Mouse (Mus musculus) embryonic facial prominence, embryonic 12.5 days (tissue): ENCODE measurements around the gene B230307C23Rik. TPM values are rescaled to one million over a fixed set of nuclear protein-coding genes. Genes with fewer than 3 reads are reported as not detected.
"Not testable (repeated sequence)": the region's sequence is repeated elsewhere in the genome, so short reads cannot be mapped to it uniquely, and the experiment has no call there.

Experiments
- ATAC-seq: fragments of 200-750 bp; cut with Nextera tagmentation; 2 replicates; pipeline ENCODE4 v1.8.0; 2017; ENCODE audit not compliant: insufficient number of reproducible peaks, insufficient read depth, low FRiP score, low TSS enrichment
- H3K27ac ChIP-seq: fragments of 300-500 bp; sonication (generic); 2 replicates; pipeline ENCODE4 v1.5.1; 2016; ENCODE audit warnings: mild to moderate bottlenecking
- H3K27me3 ChIP-seq: fragments of 300-500 bp; sonication (generic); 2 replicates; pipeline ENCODE4 v1.6.1; 2016; ENCODE audit warnings: mild to moderate bottlenecking, moderate library complexity
- H3K36me3 ChIP-seq: fragments of 300-500 bp; sonication (generic); 2 replicates; pipeline ENCODE4 v1.6.1; 2016; ENCODE audit warnings: mild to moderate bottlenecking
- H3K4me1 ChIP-seq: fragments of 300-500 bp; sonication (generic); 2 replicates; pipeline ENCODE4 v1.6.1; 2016
- H3K4me2 ChIP-seq: fragments of 300-500 bp; sonication (generic); replicated peaks from 2 replicates; pipeline ENCODE4 v1.6.1; 2016; ENCODE audit warnings: mild to moderate bottlenecking, moderate library complexity
- H3K4me3 ChIP-seq: fragments of 300-500 bp; sonication (generic); 2 replicates; pipeline ENCODE4 v1.5.1; 2016; ENCODE audit warnings: mild to moderate bottlenecking
- H3K9ac ChIP-seq: fragments of 300-500 bp; sonication (generic); 2 replicates; pipeline ENCODE4 v1.6.1; 2016; ENCODE audit warnings: mild to moderate bottlenecking, moderate library complexity
- H3K9me3 ChIP-seq: fragments of 300-500 bp; sonication (generic); 2 replicates; pipeline ENCODE4 v1.6.1; 2016; ENCODE audit warnings: mild to moderate bottlenecking, moderate library complexity
- WGBS: fragments of 180-500 bp; shearing (Covaris S2); methylation state at CpG from one replicate; pipeline ENCODE4 v1.1.7; 2016; 5-methylcytosine and 5-hydroxymethylcytosine counted together
- polyA plus RNA-seq: library from polyadenylated mRNA; unstranded; fragments of >200 nt; fragmentation: Nextera tagmentation; extraction: Ambion mirVana; gene quantifications from 2 replicates; pipeline ENCODE4 v1.2.1, GENCODE M21; 2016

B230307C23Rik gene
- polyA plus RNA-seq, 1 experiment from 2014 or later, result 17.6 TPM

GRCm38 (mm10) chr16:97962151-97962948 is 34.8 kb upstream of the B230307C23Rik start, which contains the start of the genes C2cd2 and Zbtb21:
TSS of gene C2cd2 (minus strand) at chr16:97962598.
TSS of gene Zbtb21 (minus strand) at chr16:97962622.
- Histone ChIP-seq H3K9me3 (no peaks in the 10 kb centered on the region), H3K4me2 (peak within 1 kb of the TSS; percentile 89), H3K36me3 (no peaks in the 10 kb centered on the region), H3K9ac (peak within 1 kb of the TSS; percentile 89), H3K4me1 (peaks cover 11% of the 10 kb centered on the region; the same call in 1 of the 2 replicates), H3K27ac (peak within 1 kb of the TSS; percentile 95), H3K27me3 (no peaks in the 10 kb centered on the region), H3K4me3 (peak within 1 kb of the TSS; percentile 90)
- peak; percentile 99 for ATAC-seq
- under 1% methylated on average over 78 of the region's 78 CpGs for WGBS

DNA sequence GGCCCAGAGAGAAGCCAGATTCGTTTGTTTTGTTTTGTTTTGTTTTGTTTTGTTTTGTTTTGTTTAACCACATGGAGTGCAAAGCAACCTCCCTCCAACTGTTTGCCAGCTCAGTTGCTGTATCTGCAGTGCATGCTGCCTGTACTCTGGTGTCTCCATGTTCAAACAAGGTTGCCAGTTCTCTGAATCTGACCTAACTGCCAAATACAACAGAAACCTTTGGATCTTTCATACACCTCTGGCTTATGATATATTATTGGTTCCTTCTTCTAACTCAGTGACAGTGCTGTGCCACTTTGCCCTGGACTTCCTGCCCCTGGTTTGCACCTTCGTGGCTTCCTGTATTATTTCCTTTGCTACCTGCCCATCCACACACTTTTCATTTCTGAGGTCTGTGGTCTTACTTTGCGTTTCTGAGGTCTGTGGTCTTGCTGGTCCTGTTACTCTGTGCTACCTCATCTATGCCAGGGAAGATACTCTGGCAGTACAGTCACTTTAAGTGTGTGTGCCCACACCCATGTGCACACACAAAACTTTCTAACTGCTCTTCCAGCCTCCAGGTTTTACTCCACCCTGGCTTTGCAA is 33.1 kb upstream of the B230307C23Rik start:
- ATAC-seq, result no peak
- no peaks in the 10 kb centered on the region for H3K36me3 ChIP-seq
- no peak overlapping the region for H3K4me3 ChIP-seq
- no peaks in the 10 kb centered on the region for H3K27me3 ChIP-seq
- no peaks in the 10 kb centered on the region for H3K9me3 ChIP-seq
- peaks cover 4% of the 10 kb centered on the region; the same call in 1 of the 2 replicates for H3K4me1 ChIP-seq
- no peak overlapping the region for H3K9ac ChIP-seq
- H3K27ac ChIP-seq, result no peak overlapping the region
- no peak overlapping the region for H3K4me2 ChIP-seq
- 88% methylated on average over 3 of the region's 3 CpGs for WGBS

- 67% methylated on average over 1 of the region's 1 CpGs for WGBS
- H3K9me3 ChIP-seq, result no peaks in the 10 kb centered on the region
- no peaks in the 10 kb centered on the region for H3K36me3 ChIP-seq
- H3K9ac ChIP-seq, result no peak overlapping the region
- H3K4me1 ChIP-seq, result no peaks in the 10 kb centered on the region
- H3K27ac ChIP-seq, result no peak overlapping the region
- no peak for ATAC-seq
- no peaks in the 10 kb centered on the region for H3K27me3 ChIP-seq
- no peak overlapping the region for H3K4me3 ChIP-seq
- no peak overlapping the region for H3K4me2 ChIP-seq
These were observed 19.8 kb upstream of the B230307C23Rik start for GRCm38 (mm10) chr16:97977277-97977676.

GRCm38 (mm10) chr16:97977722-97978121 is 19.4 kb upstream of the B230307C23Rik start:
- Histone ChIP-seq H3K36me3 (no peaks in the 10 kb centered on the region), H3K4me1 (no peaks in the 10 kb centered on the region), H3K4me3 (no peak overlapping the region), H3K27ac (no peak overlapping the region), H3K4me2 (no peak overlapping the region), H3K9ac (no peak overlapping the region), H3K27me3 (no peaks in the 10 kb centered on the region), H3K9me3 (no peaks in the 10 kb centered on the region)
- 92% methylated on average over 3 of the region's 3 CpGs for WGBS
- no peak for ATAC-seq

GRCm38 (mm10) chr16:97981362-97981761 is 15.8 kb upstream of the B230307C23Rik start:
- Histone ChIP-seq H3K9ac (no peak overlapping the region), H3K4me2 (no peak overlapping the region), H3K36me3 (no peaks in the 10 kb centered on the region), H3K27ac (no peak overlapping the region), H3K9me3 (no peaks in the 10 kb centered on the region), H3K27me3 (no peaks in the 10 kb centered on the region), H3K4me3 (no peak overlapping the region), H3K4me1 (no peaks in the 10 kb centered on the region)
- WGBS, result 94% methylated on average over 1 of the region's 1 CpGs
- ATAC-seq, result no peak

- Histone ChIP-seq H3K27ac (no peak overlapping the region), H3K4me1 (no peaks in the 10 kb centered on the region), H3K27me3 (no peaks in the 10 kb centered on the region), H3K4me2 (no peak overlapping the region), H3K36me3 (no peaks in the 10 kb centered on the region), H3K9ac (no peak overlapping the region), H3K9me3 (0 out of 2 replicates have a peak, but pooled peaks cover 3% of the 10 kb centered on the region), H3K4me3 (no peak overlapping the region)
- ATAC-seq, result no peak
- 81% methylated on average over 5 of the region's 5 CpGs for WGBS
These were observed 12.5 kb upstream of the B230307C23Rik start for GRCm38 (mm10) chr16:97984589-97984988.

DNA sequence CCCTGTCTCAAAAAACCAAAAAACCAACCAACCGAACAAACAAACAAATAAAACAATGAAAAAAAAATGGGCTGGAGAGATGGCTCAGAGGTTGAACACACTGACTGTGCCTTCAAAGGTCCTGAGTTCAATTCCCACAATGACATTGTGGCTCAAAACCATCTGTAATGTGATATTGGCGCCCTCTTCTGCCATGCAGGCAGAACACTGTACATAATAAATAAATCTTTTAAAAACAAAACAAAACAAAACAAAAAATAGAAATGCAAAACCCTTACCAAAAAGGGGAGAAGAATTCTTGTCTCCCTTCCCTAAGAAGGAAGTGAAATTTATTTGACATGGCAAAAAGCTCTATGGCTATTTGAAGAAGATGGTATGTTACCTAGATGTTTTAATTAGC is 5.6 kb upstream of the B230307C23Rik start:
- H3K4me3 ChIP-seq, result no peak overlapping the region
- 0 out of 2 replicates have a peak, but pooled peaks cover 3% of the 10 kb centered on the region for H3K9me3 ChIP-seq
- no peaks in the 10 kb centered on the region for H3K4me1 ChIP-seq
- H3K27me3 ChIP-seq, result no peaks in the 10 kb centered on the region
- H3K9ac ChIP-seq, result no peak overlapping the region
- H3K4me2 ChIP-seq, result no peak overlapping the region
- H3K36me3 ChIP-seq, result no peaks in the 10 kb centered on the region
- WGBS, result 68% methylated on average over 2 of the region's 2 CpGs
- ATAC-seq, result no peak
- no peak overlapping the region for H3K27ac ChIP-seq

DNA sequence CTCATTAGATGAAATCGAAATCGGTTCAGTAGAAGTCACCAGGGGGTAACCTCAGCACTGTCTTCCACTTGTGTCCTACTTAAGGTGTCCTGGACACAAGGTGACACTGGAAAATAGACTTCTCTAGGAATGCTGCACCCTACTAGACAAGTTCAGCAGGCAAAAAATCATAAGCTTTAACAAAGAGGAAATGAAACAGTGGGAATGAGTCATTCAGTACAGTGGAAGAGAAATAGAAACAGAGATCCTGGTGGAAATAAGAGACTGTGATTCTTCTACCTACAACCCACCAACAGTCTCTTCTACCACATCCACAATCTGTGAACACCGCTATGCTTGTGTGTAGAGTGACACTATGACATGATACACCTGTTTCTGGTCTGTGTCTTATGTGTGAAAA is 4.6 kb upstream of the B230307C23Rik start:
- ATAC-seq, H3K27me3 ChIP-seq: not testable (repeated sequence)
- WGBS, result 79% methylated on average over 3 of the region's 3 CpGs

DNA sequence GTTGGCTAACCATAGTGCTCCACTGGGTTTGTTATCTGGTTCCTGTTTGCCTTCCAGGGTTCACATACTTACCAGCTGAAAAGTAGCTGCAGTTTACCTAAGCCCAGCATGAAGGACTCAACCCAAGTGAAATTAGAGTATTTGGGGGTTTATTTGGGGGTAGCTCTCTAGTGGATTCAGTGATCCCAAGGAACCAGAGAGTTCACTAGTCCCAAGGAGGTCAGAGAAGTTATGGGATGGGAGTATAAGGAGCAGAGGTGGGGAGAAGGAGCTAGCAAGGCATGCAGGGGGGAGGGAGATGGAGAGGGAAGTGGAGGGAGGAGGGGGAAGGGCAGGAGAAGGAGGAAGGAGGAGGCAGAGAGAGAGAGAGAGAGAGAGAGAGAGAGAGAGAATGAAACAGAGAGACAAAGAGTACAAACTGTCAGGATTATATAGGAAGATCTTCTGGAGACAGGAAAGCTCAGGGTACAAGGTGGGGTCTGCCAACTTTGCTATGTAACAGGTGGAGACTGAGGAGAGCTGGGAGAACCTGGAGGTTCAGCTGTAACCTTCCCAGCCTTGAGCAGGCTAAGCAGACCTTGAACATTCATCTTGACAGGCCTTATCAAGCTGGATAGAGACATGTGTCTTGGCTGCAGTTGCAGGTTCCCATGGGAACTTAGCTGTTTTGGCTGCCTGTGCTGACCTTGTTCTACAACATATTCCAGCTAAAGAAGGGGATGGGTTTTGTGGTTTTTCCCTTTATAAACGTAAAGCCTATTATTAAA is 1.1 kb upstream of the B230307C23Rik start:
- peak overlapping the region; percentile 60 for H3K4me3 ChIP-seq
- no peaks in the 10 kb centered on the region for H3K4me1 ChIP-seq
- no peaks in the 10 kb centered on the region for H3K27me3 ChIP-seq
- 24% methylated on average over 1 of the region's 1 CpGs for WGBS
- peaks cover 10% of the 10 kb centered on the region for H3K9me3 ChIP-seq
- peaks cover 8% of the 10 kb centered on the region; the same call in 1 of the 2 replicates for H3K36me3 ChIP-seq
- no peak overlapping the region for H3K27ac ChIP-seq
- peak overlapping the region; percentile 62 for H3K4me2 ChIP-seq
- no peak overlapping the region for H3K9ac ChIP-seq
- ATAC-seq, result no peak

More for the DNA sequence above, 4.6 kb upstream of the B230307C23Rik start:
- not testable (repeated sequence) for H3K4me1 ChIP-seq, H3K4me3 ChIP-seq, H3K9ac ChIP-seq, H3K27ac ChIP-seq, H3K9me3 ChIP-seq, H3K4me2 ChIP-seq, H3K36me3 ChIP-seq

DNA sequence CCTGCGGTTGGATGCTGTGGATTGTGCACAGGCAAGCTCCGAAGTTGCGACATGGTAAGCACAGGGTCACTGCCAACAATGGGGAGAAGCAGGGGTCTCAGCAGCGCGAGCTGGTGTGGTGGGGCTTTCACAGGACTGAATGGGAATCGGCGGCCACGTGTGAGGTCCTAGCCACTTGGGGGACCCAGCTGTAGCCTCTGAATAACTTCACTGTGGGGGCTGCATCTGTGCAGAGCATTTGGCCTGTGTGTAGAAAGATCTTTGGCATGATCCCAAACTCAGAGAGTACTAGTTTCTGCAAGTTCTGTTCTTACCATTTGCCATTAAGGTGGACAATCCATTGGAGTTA is 242 bp downstream of the B230307C23Rik start:
- H3K36me3 ChIP-seq, H3K4me1 ChIP-seq, H3K27me3 ChIP-seq: not testable (repeated sequence)
- peak overlapping the region; percentile 60 for H3K4me3 ChIP-seq
- under 1% methylated on average over 8 of the region's 8 CpGs for WGBS
- H3K4me2 ChIP-seq, result peak overlapping the region; percentile 62
- ATAC-seq, result peak; percentile 43
- H3K27ac ChIP-seq, result peak overlapping the region; percentile 47; the same call in 1 of the 2 replicates
- peaks cover 16% of the 10 kb centered on the region for H3K9me3 ChIP-seq
- peak overlapping the region; percentile 48 for H3K9ac ChIP-seq

GRCm38 (mm10) chr16:98022081-98022480 is 25.0 kb downstream of the B230307C23Rik start:
- peaks cover 25% of the 10 kb centered on the region for H3K9me3 ChIP-seq
- H3K4me3 ChIP-seq, result no peak overlapping the region
- H3K36me3 ChIP-seq, result 0 out of 2 replicates have a peak, but pooled peaks cover 11% of the 10 kb centered on the region
- H3K9ac ChIP-seq, result no peak overlapping the region
- ATAC-seq, result no peak
- H3K4me2 ChIP-seq, result no peak overlapping the region
- WGBS, result 91% methylated on average over 3 of the region's 3 CpGs
- H3K27me3 ChIP-seq, result no peaks in the 10 kb centered on the region
- no peak overlapping the region for H3K27ac ChIP-seq
- no peaks in the 10 kb centered on the region for H3K4me1 ChIP-seq
